Mouse (Mus musculus) midbrain, embryonic 15.5 days (tissue): ENCODE measurements around the gene Spata31d1c. TPM values are rescaled to one million over a fixed set of nuclear protein-coding genes. Genes with fewer than 3 reads are reported as not detected.

Source experiments
- ATAC-seq: fragments of 200-750 bp; cut with Nextera tagmentation; replicated peaks from 2 replicates; pipeline ENCODE4 v1.8.0; 2017; ENCODE audit warnings: moderate TSS enrichment
- H3K27ac ChIP-seq: fragments of 300-500 bp; sonication (generic); 2 replicates; pipeline ENCODE4 v1.5.1; 2015; ENCODE audit warnings: mild to moderate bottlenecking, inconsistent platforms
- H3K27me3 ChIP-seq: fragments of 300-500 bp; sonication (generic); replicated peaks from 2 replicates; pipeline ENCODE4 v1.6.1; 2015; ENCODE audit warnings: inconsistent platforms
- H3K36me3 ChIP-seq: fragments of 300-500 bp; sonication (generic); replicated peaks from 2 replicates; pipeline ENCODE4 v1.6.1; 2015; ENCODE audit warnings: inconsistent platforms
- H3K4me1 ChIP-seq: fragments of 300-500 bp; sonication (generic); 2 replicates; pipeline ENCODE4 v1.6.1; 2015; ENCODE audit warnings: inconsistent platforms
- H3K4me2 ChIP-seq: fragments of 300-500 bp; sonication (generic); 2 replicates; pipeline ENCODE4 v1.6.1; 2015; ENCODE audit warnings: inconsistent platforms, mild to moderate bottlenecking, moderate library complexity
- H3K4me3 ChIP-seq: fragments of 300-500 bp; sonication (generic); 2 replicates; pipeline ENCODE4 v1.5.1; 2015; ENCODE audit warnings: mild to moderate bottlenecking, inconsistent platforms
- H3K9ac ChIP-seq: fragments of 300-500 bp; sonication (generic); 2 replicates; pipeline ENCODE4 v1.6.1; 2015; ENCODE audit warnings: mild to moderate bottlenecking, inconsistent platforms
- H3K9me3 ChIP-seq: fragments of 300-500 bp; sonication (generic); 2 replicates; pipeline ENCODE4 v1.6.1; 2016; ENCODE audit warnings: inconsistent platforms
- WGBS: fragments of 180-500 bp; shearing (Covaris S2); methylation state at CpG from one replicate; pipeline ENCODE4 v1.1.7; 2015; ENCODE audit warnings: mixed read lengths; 5-methylcytosine and 5-hydroxymethylcytosine counted together
- polyA plus RNA-seq: library from polyadenylated mRNA; unstranded; fragments of >200 nt; fragmentation: Nextera tagmentation; extraction: Ambion mirVana; gene quantifications from 2 replicates; pipeline ENCODE4 v1.2.1, GENCODE M21; 2015

Spata31d1c gene
- polyA plus RNA-seq: not detected in 2 replicates

- no peaks in the 10 kb centered on the region for H3K9me3 ChIP-seq
- no peaks in the 10 kb centered on the region for H3K36me3 ChIP-seq
- H3K27ac ChIP-seq: no peak within 1 kb of the TSS
- no peak within 1 kb of the TSS for H3K4me2 ChIP-seq
- no peak within 1 kb of the TSS for H3K9ac ChIP-seq
- ATAC-seq: no peak
- H3K4me1 ChIP-seq: no peaks in the 10 kb centered on the region
- H3K27me3 ChIP-seq: no peaks in the 10 kb centered on the region
- no peak within 1 kb of the TSS for H3K4me3 ChIP-seq
These were observed at the start of gene Spata31d1c for GRCm38 (mm10) chr13:65032758-65033157. TSS of gene Spata31d1c (plus strand) at chr13:65033058.

GRCm38 (mm10) chr13:64988828-64989227 lies 44.0 kb upstream of the Spata31d1c start:
- H3K4me3 ChIP-seq: no peak overlapping the region
- no peaks in the 10 kb centered on the region for H3K9me3 ChIP-seq
- H3K27ac ChIP-seq: no peak overlapping the region
- no peak overlapping the region for H3K4me2 ChIP-seq
- no peaks in the 10 kb centered on the region for H3K4me1 ChIP-seq
- no peak for ATAC-seq
- H3K27me3 ChIP-seq: no peaks in the 10 kb centered on the region
- no peaks in the 10 kb centered on the region for H3K36me3 ChIP-seq
- H3K9ac ChIP-seq: no peak overlapping the region

GRCm38 (mm10) chr13:65005414-65005813 lies 27.4 kb upstream of the Spata31d1c start:
- Histone ChIP-seq H3K27ac (no peak overlapping the region), H3K9ac (no peak overlapping the region), H3K9me3 (no peaks in the 10 kb centered on the region), H3K4me3 (no peak overlapping the region), H3K27me3 (no peaks in the 10 kb centered on the region), H3K4me1 (no peaks in the 10 kb centered on the region), H3K4me2 (no peak overlapping the region), H3K36me3 (no peaks in the 10 kb centered on the region)
- no peak for ATAC-seq

GRCm38 (mm10) chr13:65006760-65007159 lies 26.1 kb upstream of the Spata31d1c start:
- no peaks in the 10 kb centered on the region for H3K9me3 ChIP-seq
- no peaks in the 10 kb centered on the region for H3K4me1 ChIP-seq
- no peak overlapping the region for H3K4me2 ChIP-seq
- ATAC-seq: no peak
- no peak overlapping the region for H3K4me3 ChIP-seq
- no peaks in the 10 kb centered on the region for H3K36me3 ChIP-seq
- WGBS: 91% methylated on average over 1 of the region's 1 CpGs
- H3K27ac ChIP-seq: no peak overlapping the region
- no peaks in the 10 kb centered on the region for H3K27me3 ChIP-seq
- no peak overlapping the region for H3K9ac ChIP-seq

GRCm38 (mm10) chr13:65007971-65008370 lies 24.9 kb upstream of the Spata31d1c start:
- WGBS: 63% methylated on average over 1 of the region's 1 CpGs
- no peaks in the 10 kb centered on the region for H3K9me3 ChIP-seq
- ATAC-seq: no peak

GRCm38 (mm10) chr13:65011052-65011738 lies 21.7 kb upstream of the Spata31d1c start:
- 58% methylated on average over 4 of the region's 4 CpGs for WGBS
- Histone ChIP-seq H3K4me2 (no peak overlapping the region), H3K4me1 (no peaks in the 10 kb centered on the region), H3K27me3 (no peaks in the 10 kb centered on the region), H3K36me3 (no peaks in the 10 kb centered on the region), H3K9ac (no peak overlapping the region), H3K9me3 (no peaks in the 10 kb centered on the region), H3K4me3 (no peak overlapping the region), H3K27ac (no peak overlapping the region)
- ATAC-seq: no peak

More at GRCm38 (mm10) chr13:65007971-65008370, 24.9 kb upstream of the Spata31d1c start:
- Histone ChIP-seq H3K27me3 (no peaks in the 10 kb centered on the region), H3K9ac (no peak overlapping the region), H3K36me3 (no peaks in the 10 kb centered on the region), H3K4me2 (no peak overlapping the region), H3K4me3 (no peak overlapping the region), H3K27ac (no peak overlapping the region), H3K4me1 (no peaks in the 10 kb centered on the region)

GRCm38 (mm10) chr13:65035057-65035456 lies 2.2 kb downstream of the Spata31d1c start:
- Histone ChIP-seq H3K27ac (no peak overlapping the region), H3K36me3 (no peaks in the 10 kb centered on the region), H3K4me3 (no peak overlapping the region), H3K9me3 (no peaks in the 10 kb centered on the region), H3K4me2 (no peak overlapping the region), H3K9ac (no peak overlapping the region), H3K27me3 (no peaks in the 10 kb centered on the region), H3K4me1 (no peaks in the 10 kb centered on the region)
- WGBS: 65% methylated on average over 4 of the region's 4 CpGs
- ATAC-seq: no peak

GRCm38 (mm10) chr13:65052660-65053059 lies 19.8 kb downstream of the Spata31d1c start, which contains the start of gene Prss47:
TSS of gene Prss47 (minus strand) at chr13:65052760.
- no peaks in the 10 kb centered on the region for H3K27me3 ChIP-seq
- H3K4me2 ChIP-seq: no peak within 1 kb of the TSS
- ATAC-seq: no peak
- no peaks in the 10 kb centered on the region for H3K9me3 ChIP-seq
- H3K4me1 ChIP-seq: no peaks in the 10 kb centered on the region
- no peak within 1 kb of the TSS for H3K9ac ChIP-seq
- 88% methylated on average over 9 of the region's 9 CpGs for WGBS
- H3K27ac ChIP-seq: no peak within 1 kb of the TSS
- no peaks in the 10 kb centered on the region for H3K36me3 ChIP-seq
- no peak within 1 kb of the TSS for H3K4me3 ChIP-seq

- ATAC-seq: no peak
- WGBS: 94% methylated on average over 2 of the region's 2 CpGs
- no peak overlapping the region for H3K9ac ChIP-seq
- H3K36me3 ChIP-seq: peaks cover 19% of the 10 kb centered on the region; the same call in 1 of the 2 replicates
- H3K27me3 ChIP-seq: no peaks in the 10 kb centered on the region
- no peak overlapping the region for H3K4me2 ChIP-seq
- H3K27ac ChIP-seq: no peak overlapping the region
- no peak overlapping the region for H3K4me3 ChIP-seq
- H3K9me3 ChIP-seq: no peaks in the 10 kb centered on the region
- H3K4me1 ChIP-seq: no peaks in the 10 kb centered on the region
These were observed 37.1 kb downstream of the Spata31d1c start for GRCm38 (mm10) chr13:65069969-65070368.

Other genes with a start within 250 kb of the Spata31d1c start
- 0.48 and 0.51 TPM in 2 replicates for gene Cntnap3, start 129.1 kb upstream of the Spata31d1c start, polyA plus RNA-seq
- gene Spata31, start 115.7 kb upstream of the Spata31d1c start, polyA plus RNA-seq: not detected in 2 replicates
- gene Prss47, start 19.7 kb downstream of the Spata31d1c start, polyA plus RNA-seq: not detected in 2 replicates
- gene Mfsd14b, start 79.9 kb downstream of the Spata31d1c start, polyA plus RNA-seq: 31.4 and 33.3 TPM in 2 replicates
- not detected in 2 replicates for gene Olfr465-ps1, start 105.0 kb downstream of the Spata31d1c start, polyA plus RNA-seq
- gene Olfr466, start 117.2 kb downstream of the Spata31d1c start, polyA plus RNA-seq: not detected in 2 replicates
- gene Nlrp4f, start 172.9 kb downstream of the Spata31d1c start, polyA plus RNA-seq: 0.22 TPM in 1 of 2 replicates, not detected in the other
- gene Gm10775, start 226.5 kb downstream of the Spata31d1c start, polyA plus RNA-seq: 0.14 TPM in 1 of 2 replicates, not detected in the other
- gene Zfp369, start 245.8 kb downstream of the Spata31d1c start, polyA plus RNA-seq: 15.4 and 18.2 TPM in 2 replicates